Mouse (Mus musculus): ENCODE data around the gene Phf14.
"Not testable (repeated sequence)": the region's sequence is repeated elsewhere in the genome, so short reads cannot be mapped to it uniquely, and the experiment has no call there.

The Phf14 gene

DNA sequence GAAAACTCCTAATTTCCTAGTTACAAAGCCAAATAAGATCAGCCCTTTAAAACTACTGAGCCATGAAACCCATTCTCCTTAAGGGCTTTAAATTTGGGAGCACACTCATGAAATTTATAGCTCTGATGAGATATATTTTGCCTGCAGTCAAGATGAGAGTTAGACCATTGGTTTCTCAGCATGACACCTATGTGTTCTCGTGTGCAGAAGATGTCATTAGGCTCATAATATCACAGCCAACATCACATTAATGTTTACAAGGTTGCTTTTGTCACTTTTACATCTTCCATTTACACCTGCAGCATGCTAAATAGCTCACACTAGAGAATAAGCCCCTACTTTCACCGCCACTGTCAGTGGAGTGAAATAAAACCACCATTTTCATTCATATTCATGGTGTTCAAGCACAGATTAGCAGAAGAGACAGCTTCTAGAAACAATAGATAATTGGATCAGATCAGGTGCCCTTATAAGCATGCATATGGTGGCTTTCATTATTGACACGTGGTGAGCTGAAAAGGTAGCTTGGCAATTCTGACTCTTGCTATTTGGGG is 181.9 kb downstream of the Phf14 start:
- no peak for DNase-seq (ENCODE audit: low read depth, low spot score)

DNA sequence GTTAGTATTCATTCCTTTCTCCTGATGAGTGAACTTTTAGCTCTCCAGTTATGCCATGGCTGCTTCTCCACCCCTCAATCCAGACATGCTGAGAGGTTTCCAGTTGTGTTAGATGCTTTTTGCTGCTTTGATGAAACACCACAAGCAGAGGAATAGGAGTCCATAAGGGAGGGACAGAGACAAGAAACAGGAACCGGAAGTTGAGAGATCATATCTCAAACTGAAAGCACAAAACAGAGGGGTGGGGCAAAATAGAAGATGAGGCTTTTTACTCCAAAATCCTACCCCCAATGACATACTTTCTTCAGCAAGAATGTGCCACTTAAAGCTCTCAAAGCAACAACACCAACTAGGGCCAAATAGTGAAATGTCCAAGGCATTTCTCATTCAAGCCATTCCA is 188.1 kb downstream of the Phf14 start:
- no peak for DNase-seq (ENCODE audit: low read depth, low spot score)

DNA sequence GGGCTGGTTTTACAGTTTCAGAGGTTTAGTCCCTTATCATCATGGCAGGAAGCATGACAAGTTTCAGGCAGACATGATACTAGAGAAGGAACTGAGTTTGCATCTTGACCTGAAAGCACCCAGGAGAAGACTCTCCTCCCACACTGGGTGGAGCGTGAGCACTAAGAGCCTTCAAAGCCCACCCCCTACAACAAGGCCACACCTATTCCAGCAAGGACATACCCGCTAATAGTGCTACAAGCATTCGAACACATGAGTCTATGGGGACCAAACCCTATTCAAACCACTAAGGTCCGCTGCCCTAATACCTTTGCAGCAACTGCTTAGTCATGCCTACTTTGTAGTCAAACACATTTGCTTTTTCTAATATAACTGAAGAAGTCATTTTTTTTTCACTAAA is 189.5 kb downstream of the Phf14 start:
- DNase-seq (ENCODE audit: low read depth, low spot score) = no peak

DNA sequence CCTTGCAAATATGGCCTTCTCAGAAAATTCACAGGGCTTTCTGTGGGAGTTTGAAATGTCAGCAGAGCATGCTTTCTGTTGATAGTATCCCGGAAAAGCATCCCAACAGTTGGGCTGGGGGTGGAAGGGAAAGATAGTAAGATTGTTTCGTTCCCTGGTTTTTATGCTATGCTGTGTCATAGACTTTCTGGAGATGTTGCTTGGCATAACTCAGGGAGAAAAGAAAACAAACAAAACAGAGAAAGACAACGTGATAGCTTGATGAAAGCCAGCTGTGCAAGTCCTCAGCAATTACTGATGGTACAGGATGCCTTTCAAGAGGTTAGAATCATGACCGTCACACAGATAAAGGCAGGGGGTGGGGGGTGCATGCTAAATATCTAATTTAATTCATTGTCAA is 197.5 kb downstream of the Phf14 start:
- no peak for DNase-seq (ENCODE audit: low read depth, low spot score)

DNA sequence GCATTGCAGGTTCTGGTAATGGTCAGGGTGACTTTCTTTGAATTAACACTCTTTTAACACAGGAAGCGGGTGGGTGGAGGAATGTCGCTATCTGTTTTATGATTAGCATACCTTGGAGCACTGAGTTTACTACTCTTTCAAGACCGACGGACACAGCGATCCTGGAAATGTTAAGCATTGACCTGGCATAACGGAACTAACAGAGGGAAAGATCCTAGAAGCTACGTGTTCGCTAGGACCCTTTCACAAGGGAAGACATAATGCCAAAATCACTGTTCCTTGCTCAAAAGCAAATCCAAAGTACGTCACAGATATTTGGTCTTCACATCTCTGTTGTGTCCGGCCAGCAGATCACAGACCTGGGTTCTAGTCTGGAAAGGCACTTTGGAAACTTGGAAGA is 199.7 kb downstream of the Phf14 start:
- DNase-seq (ENCODE audit: low read depth, low spot score) = no peak

DNA sequence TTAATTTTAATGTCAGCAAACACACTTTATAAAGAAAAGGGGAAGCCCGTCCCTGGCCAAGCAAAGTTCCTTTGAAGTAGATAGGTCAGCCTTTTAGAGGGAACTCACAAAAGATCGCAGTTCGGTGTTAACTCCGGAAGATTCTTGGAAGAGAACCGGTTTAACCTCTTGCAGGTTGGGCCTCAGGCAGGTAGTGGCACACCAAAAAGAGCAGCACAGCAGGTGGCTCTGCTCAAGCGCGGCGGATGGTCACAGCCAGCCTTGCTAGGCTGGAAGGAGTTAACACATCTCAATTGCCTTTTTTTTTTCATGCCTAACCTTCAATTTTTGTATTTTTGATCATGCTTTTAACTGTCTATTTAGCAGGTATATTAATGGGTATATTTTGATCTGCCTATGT is 200.2 kb downstream of the Phf14 start:
- no peak for DNase-seq (ENCODE audit: low read depth, low spot score)

DNA sequence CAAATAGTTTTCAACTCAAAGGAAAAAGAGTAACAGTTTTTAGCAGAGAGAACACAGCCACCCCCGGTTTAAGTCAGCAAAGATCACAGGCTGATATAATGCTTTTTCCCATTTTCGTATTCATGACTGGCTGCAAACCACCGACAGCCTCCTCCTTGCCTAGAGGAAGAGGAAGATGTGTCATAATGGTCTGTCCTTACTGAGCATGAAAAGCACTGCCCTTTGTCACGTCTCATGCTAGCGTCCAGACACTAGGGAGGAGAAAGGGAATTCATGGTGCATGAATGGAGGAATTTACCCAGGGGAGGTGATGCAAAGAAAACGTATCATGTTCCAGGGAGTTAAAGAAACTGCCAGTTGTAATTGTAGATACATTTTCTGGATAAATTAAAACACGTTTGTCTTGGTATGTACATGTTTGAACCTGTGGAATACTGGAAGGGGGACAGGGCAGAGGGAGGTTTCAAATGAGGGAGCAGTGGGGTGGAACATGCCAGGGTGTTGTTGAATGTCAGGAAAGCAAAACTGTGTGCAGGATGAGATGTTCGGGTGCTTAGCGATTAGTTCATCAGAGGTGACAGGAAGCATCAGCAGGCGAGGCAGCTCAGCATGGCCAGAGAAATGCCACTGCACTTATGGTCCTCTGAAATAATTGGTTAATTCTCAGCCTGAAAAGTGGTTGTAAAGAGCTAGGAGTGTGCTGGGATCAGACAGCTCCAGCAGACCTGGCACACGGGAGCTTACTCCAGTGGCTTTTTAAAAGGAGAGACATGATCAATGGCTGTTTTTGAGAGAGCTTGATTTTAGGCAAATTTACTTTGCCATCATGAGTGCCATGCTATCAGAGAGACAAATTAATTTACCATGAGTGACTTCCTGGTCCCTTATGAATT is 209.6 kb downstream of the Phf14 start:
- DNase-seq (ENCODE audit: low read depth, low spot score) = no peak

DNA sequence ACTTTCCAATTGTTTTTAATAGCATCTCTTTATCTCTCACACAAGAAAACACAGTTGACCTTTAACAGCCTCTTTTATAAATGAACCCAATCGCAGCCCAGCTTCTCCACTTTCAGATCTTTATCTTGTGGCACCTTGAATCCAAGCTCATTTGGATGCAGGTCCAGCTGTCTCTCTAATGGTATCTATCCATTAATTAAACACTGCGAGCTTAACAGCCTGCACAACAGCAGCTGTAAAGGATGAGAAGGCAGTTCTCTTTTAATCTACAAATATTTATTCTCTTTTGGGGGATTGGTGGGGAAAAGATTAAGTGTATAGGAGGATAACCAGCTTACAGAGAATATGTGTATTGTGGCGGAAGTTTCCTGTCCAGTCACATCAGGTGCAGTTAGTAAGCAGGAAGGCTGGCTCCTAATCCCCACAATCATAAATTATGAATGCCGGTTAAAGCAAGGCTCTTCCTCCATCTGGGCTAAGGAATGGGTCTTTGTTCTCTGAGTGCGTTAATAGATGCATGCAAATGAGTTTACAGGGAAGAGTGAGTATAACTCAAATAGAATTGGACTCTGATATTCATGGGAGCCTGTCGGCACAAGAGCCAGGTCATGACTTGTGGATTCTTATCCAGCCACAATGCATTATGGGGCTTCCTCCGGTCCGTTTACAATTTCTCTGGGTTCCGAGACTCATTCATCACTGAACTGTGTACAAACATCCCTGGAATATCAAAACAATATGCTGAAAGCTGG is 210.4 kb downstream of the Phf14 start:
- no peak for DNase-seq (ENCODE audit: low read depth, low spot score)

DNA sequence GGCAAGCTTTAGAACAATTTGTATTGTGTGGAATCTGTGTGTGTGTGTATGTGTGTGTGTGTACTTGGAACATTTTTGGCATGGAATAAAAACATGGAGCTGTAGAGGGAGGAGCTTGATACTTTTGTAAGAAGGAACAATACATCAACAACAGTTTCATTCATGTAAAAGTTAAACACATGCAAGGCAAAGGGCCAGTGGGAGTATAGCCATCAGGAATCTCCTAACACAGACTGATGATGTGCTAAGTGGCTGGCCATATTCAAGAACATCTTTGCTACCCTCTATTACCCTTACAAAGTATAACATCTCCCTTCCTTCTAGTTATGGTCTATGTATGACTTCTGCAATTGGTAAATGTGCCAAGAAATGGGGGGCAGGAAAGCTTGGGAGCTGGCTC is 215.2 kb downstream of the Phf14 start:
- DNase-seq (ENCODE audit: low read depth, low spot score) = no peak

DNA sequence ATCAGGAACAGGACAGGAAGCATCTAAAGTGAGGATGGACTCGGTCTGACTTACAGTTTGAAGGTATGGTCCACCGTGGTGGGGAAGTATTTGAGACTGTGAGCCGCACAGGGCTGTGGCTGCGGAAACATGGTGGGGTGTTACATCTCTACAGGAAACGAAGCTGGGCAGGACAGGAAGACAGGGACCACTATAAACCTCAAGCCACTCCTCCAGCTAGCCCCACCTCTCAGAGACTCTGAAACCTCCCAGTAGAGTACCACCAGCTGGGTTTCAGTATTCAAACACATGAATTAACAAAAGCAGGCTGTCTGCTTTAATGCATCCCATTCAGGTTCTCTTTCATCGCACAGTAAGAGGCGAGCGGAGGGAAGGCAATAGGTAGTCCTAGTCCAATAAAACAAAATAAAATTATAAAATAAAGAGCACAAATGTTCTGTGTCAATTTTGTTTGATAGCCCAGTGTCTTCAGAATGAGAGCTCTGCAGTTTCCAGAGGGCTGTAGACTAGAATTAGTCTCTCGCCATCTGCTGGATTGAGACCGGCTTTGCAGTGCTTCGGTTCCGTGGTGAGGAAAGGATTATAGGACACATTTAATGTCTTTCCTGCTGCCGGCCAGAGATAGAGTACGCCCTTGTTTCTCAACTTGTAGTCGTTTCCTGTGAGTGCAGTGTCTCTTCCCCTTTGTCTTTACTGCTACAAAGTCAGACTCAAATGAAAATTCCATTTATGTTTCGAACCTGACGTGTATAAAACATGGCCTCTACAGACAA is 217.6 kb downstream of the Phf14 start:
- peak; percentile 42 for DNase-seq (ENCODE audit: low read depth, low spot score)

DNA sequence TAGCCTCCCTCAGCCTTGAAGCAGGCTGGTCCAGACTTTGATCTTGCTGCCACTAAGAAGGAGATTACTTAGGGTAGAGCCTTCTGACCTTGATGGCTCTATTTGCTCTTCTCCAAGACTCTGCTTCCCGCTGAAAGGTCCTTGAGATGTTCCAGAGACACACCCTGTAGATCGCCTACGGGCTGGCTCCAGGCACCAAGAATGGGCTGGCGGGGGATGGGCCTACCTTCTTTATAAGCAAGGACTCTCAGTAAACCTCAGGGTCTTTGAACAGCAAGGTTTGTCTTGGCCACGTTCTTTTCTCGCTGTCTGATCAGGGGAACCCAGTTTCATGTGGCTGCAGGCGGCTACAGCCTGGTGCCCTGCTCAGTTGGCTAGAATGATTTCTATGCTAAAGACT is 219.0 kb downstream of the Phf14 start:
- DNase-seq (ENCODE audit: low read depth, low spot score) = not testable (repeated sequence)

DNA sequence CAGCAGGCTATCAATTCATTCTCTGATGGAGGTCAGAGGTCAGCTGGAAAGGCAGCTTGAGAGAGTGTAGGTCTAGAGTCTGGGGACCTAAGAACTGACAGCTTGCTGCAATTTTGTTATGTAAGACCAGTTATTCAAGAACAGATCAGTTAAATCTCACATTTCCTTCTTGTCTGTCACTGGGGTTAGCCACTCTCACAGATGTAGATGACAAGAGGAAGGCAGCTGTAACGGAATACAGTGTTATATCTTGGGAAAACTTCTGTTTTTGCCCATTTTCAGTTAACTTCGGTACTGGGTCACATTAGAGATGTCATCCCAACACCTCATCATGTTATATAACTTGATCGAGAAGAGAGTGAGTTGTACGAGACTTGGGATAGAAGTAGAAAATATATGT is 219.7 kb downstream of the Phf14 start:
- no peak for DNase-seq (ENCODE audit: low read depth, low spot score)
